Mouse (Mus musculus) megakaryocyte, embryonic 14.5 days (primary cell): ENCODE measurements around the gene Pglyrp1. TPM values are rescaled to one million over a fixed set of nuclear protein-coding genes. Genes with fewer than 3 reads are reported as not detected.
A peak's percentile ranks its signal among the peaks of the same experiment; 100 is the strongest.

Source experiments
- H3K27me3 ChIP-seq: replicated peaks from 2 replicates; pipeline ENCODE3; 2012; ENCODE audit warnings: inconsistent platforms
- H3K36me3 ChIP-seq: replicated peaks from 2 replicates; pipeline ENCODE3; 2012; ENCODE audit warnings: low read length, inconsistent platforms, mixed read lengths
- H3K4me1 ChIP-seq: 2 replicates; pipeline ENCODE4 v1.6.1; 2012; ENCODE audit warnings: inconsistent platforms
- H3K4me3 ChIP-seq: replicated peaks from 2 replicates; pipeline ENCODE3; 2012; ENCODE audit warnings: moderate library complexity, mild to moderate bottlenecking, inconsistent platforms
- H3K9me3 ChIP-seq: 2 replicates; pipeline ENCODE4 v1.6.1; 2012; ENCODE audit warnings: inconsistent platforms
- FLI1 ChIP-seq: IDR thresholded peaks from 2 replicates; pipeline ENCODE4 v1.6.1; 2012; ENCODE audit warnings: low read length, inconsistent platforms, mixed read lengths
- GATA1 ChIP-seq: IDR thresholded peaks from 3 replicates; pipeline ENCODE4 v1.6.1; 2012; ENCODE audit warnings: mixed read lengths, low read length, inconsistent platforms, borderline replicate concordance
- polyA plus RNA-seq: library from polyadenylated mRNA; stranded (reverse); fragments of >175 nt; gene quantifications from 2 replicates; pipeline ENCODE4 v1.2.3, GENCODE M21; 2012; ENCODE audit warnings: low replicate concordance; ENCODE audit not compliant: insufficient read depth

Pglyrp1 gene
- polyA plus RNA-seq, 1 experiment: 14.1 TPM

- Histone ChIP-seq H3K27me3 (no peaks in the 10 kb centered on the region), H3K9me3 (no peaks in the 10 kb centered on the region), H3K4me1 (peaks cover 19% of the 10 kb centered on the region), H3K4me3 (no peak overlapping the region), H3K36me3 (peaks cover 73% of the 10 kb centered on the region)
- TF ChIP-seq FLI1 (no peak), GATA1 (no peak)
Measured at GRCm38 (mm10) chr7:18902486-18902885, 31.4 kb downstream of the Pglyrp1 start.

GRCm38 (mm10) chr7:18904971-18905370 lies 33.8 kb downstream of the Pglyrp1 start:
- no peak overlapping the region for H3K4me3 ChIP-seq
- TF ChIP-seq GATA1: no peak
- no peak for TF ChIP-seq FLI1
- H3K36me3 ChIP-seq: peaks cover 55% of the 10 kb centered on the region

GRCm38 (mm10) chr7:18909797-18910196 lies 38.7 kb downstream of the Pglyrp1 start:
- Histone ChIP-seq H3K4me1 (peaks cover 35% of the 10 kb centered on the region), H3K4me3 (peak overlapping the region; percentile 97), H3K36me3 (peaks cover 16% of the 10 kb centered on the region), H3K9me3 (no peaks in the 10 kb centered on the region), H3K27me3 (peaks cover 4% of the 10 kb centered on the region)
- no peak for TF ChIP-seq GATA1
- no peak for TF ChIP-seq FLI1

More at GRCm38 (mm10) chr7:18904971-18905370, 33.8 kb downstream of the Pglyrp1 start:
- Histone ChIP-seq H3K27me3 (no peaks in the 10 kb centered on the region), H3K9me3 (no peaks in the 10 kb centered on the region), H3K4me1 (peaks cover 38% of the 10 kb centered on the region)

- Histone ChIP-seq H3K4me3 (peak within 1 kb of the TSS; percentile 97), H3K36me3 (peaks cover 16% of the 10 kb centered on the region), H3K27me3 (peaks cover 4% of the 10 kb centered on the region), H3K4me1 (peaks cover 30% of the 10 kb centered on the region), H3K9me3 (no peaks in the 10 kb centered on the region)
- TF ChIP-seq GATA1: no peak
- peak; percentile 37; the same call in 1 of the 2 replicates for TF ChIP-seq FLI1
Measured at GRCm38 (mm10) chr7:18910241-18910831, 39.2 kb downstream of the Pglyrp1 start, which contains the start of gene Ccdc61. TSS of gene Ccdc61 (minus strand) at chr7:18910415.

- Histone ChIP-seq H3K4me1 (peaks cover 7% of the 10 kb centered on the region), H3K4me3 (no peak overlapping the region), H3K9me3 (no peaks in the 10 kb centered on the region), H3K27me3 (peaks cover 27% of the 10 kb centered on the region), H3K36me3 (no peaks in the 10 kb centered on the region)
- TF ChIP-seq GATA1 (no peak), FLI1 (no peak)
Measured at GRCm38 (mm10) chr7:18916254-18916653, 45.1 kb downstream of the Pglyrp1 start.

- peaks cover 8% of the 10 kb centered on the region for H3K4me1 ChIP-seq
- H3K27me3 ChIP-seq: peaks cover 40% of the 10 kb centered on the region
- no peaks in the 10 kb centered on the region for H3K9me3 ChIP-seq
- no peak for TF ChIP-seq GATA1
- TF ChIP-seq FLI1: no peak
- no peaks in the 10 kb centered on the region for H3K36me3 ChIP-seq
- no peak overlapping the region for H3K4me3 ChIP-seq
Measured at GRCm38 (mm10) chr7:18917931-18918330, 46.8 kb downstream of the Pglyrp1 start.

GRCm38 (mm10) chr7:18921069-18921468 lies 49.9 kb downstream of the Pglyrp1 start:
- peaks cover 64% of the 10 kb centered on the region for H3K27me3 ChIP-seq
- TF ChIP-seq GATA1 (no peak), FLI1 (no peak)
- peaks cover 18% of the 10 kb centered on the region for H3K4me1 ChIP-seq
- H3K9me3 ChIP-seq: no peaks in the 10 kb centered on the region
- H3K4me3 ChIP-seq: peak overlapping the region; percentile 62
- no peaks in the 10 kb centered on the region for H3K36me3 ChIP-seq

GRCm38 (mm10) chr7:18922807-18923206 lies 51.7 kb downstream of the Pglyrp1 start:
- H3K9me3 ChIP-seq: no peaks in the 10 kb centered on the region
- peaks cover 79% of the 10 kb centered on the region for H3K27me3 ChIP-seq
- peaks cover 26% of the 10 kb centered on the region for H3K4me1 ChIP-seq

GRCm38 (mm10) chr7:18923267-18923666 lies 52.1 kb downstream of the Pglyrp1 start:
- Histone ChIP-seq H3K9me3 (no peaks in the 10 kb centered on the region), H3K4me1 (peaks cover 26% of the 10 kb centered on the region), H3K4me3 (no peak overlapping the region), H3K36me3 (no peaks in the 10 kb centered on the region), H3K27me3 (peaks cover 80% of the 10 kb centered on the region)
- TF ChIP-seq GATA1 (no peak), FLI1 (no peak)

More at GRCm38 (mm10) chr7:18922807-18923206, 51.7 kb downstream of the Pglyrp1 start:
- Histone ChIP-seq H3K36me3 (no peaks in the 10 kb centered on the region), H3K4me3 (no peak overlapping the region)
- no peak for TF ChIP-seq GATA1
- TF ChIP-seq FLI1: no peak

GRCm38 (mm10) chr7:18923711-18924191 lies 52.6 kb downstream of the Pglyrp1 start:
- Histone ChIP-seq H3K36me3 (no peaks in the 10 kb centered on the region), H3K4me3 (no peak overlapping the region), H3K4me1 (peaks cover 26% of the 10 kb centered on the region), H3K27me3 (peaks cover 80% of the 10 kb centered on the region), H3K9me3 (no peaks in the 10 kb centered on the region)
- TF ChIP-seq GATA1: no peak
- no peak for TF ChIP-seq FLI1

- no peak for TF ChIP-seq GATA1
- TF ChIP-seq FLI1: no peak
- peaks cover 76% of the 10 kb centered on the region for H3K27me3 ChIP-seq
Measured at GRCm38 (mm10) chr7:18924321-18924720, 53.2 kb downstream of the Pglyrp1 start.

More at GRCm38 (mm10) chr7:18924321-18924720, 53.2 kb downstream of the Pglyrp1 start:
- Histone ChIP-seq H3K4me1 (peaks cover 26% of the 10 kb centered on the region), H3K9me3 (no peaks in the 10 kb centered on the region), H3K4me3 (no peak overlapping the region), H3K36me3 (no peaks in the 10 kb centered on the region)
